Mouse (Mus musculus) kidney, postnatal 10 days (tissue): ENCODE measurements around the gene Ankrd63.
"Not testable (repeated sequence)": the region's sequence is repeated elsewhere in the genome, so short reads cannot be mapped to it uniquely, and the experiment has no call there.

Experiments used
- DNase-seq: peaks from one replicate; pipeline ENCODE4 v3.0.0; 2021; ENCODE audit warnings: mixed read lengths

Gene Ankrd63

DNA sequence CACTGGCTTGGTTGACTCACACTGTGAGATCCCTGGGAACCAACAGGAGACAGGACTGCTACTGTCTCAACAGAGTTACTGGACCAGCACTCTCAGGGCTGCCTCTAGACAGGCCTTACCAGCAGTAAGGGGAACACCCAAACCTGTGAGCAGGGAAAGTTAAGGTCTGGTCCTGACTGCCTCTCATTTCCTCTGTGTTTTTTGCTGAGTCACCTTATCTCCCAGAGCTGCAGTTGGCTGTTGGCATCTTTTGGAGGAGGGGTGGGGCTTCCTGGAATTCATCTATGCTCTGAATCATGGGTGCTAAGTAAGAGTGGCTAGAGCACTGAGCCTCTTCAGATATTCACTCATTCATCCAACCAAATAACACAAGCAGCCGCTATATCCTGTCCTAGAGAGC is 44.7 kb downstream of the Ankrd63 start:
- peak; percentile 43 for DNase-seq

DNA sequence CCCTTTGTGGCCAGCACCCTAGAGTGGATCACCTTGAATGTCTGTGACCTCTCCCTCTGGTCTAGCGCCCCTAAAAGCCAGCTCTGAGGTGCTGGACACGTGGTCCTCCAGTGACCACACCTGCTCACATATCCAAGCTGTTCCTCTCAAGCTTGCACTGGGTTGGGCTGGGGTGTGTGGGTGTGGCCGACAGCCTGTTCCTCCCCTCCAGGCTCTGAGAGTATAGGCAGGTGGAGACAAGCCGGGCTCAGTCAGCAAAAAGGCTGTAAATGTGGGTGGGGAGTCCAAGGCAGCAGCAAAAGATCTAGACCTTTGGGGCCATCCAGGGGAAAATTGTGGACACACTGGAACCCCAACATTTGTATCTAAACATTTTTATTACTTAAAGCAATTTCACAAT is 45.3 kb downstream of the Ankrd63 start:
- peak; percentile 43 for DNase-seq

DNA sequence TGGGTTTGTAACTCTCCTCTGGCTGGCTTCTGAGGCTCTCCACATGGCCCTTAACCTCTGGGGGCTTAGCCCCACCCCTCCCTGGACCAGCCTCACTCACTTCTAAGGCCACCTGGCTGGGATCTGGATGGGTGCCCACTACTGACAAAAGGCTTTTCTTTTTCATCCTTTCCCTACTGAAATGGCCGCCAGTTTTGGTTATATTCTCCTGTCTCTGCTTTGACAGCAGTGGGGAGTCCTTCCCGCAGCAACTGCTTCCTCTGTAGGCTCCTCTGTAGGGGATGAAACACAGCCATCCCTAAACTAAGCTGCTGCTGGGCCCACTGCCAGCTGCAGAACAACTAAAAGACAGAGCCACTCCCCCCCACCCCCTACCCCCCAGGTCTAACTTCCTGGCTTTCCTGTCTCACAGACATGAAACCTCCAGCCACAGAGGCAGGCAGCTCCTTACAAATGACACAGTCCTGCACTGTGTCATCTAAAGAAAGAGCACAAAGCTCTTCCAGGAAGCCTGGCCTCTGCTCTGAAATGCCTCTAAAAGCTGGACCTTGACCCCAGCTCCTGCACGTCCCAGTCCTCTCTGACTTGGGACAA is 47.0 kb downstream of the Ankrd63 start:
- DNase-seq, result peak; percentile 65

DNA sequence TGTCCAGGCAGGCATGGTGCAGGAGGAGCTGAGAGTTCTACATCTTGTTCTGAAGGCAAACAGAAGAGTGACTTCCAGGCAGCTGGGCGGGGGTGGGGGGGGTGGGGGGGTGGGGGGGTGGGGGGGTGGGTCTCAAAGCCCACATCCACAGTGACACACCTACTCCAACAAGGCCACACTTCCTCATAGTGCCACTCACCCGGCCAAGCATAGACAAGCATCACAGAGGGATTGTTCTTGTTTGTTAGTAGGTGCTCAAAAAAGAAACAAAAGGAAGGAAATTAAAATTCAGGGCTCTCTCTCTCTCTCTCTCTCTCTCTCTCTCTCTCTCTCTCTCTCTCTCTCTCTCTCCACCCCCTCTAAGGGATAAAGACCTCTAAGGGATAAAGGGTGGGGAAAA is 53.1 kb downstream of the Ankrd63 start:
- not testable (repeated sequence) for DNase-seq
